Mouse (Mus musculus): ENCODE results near the gene Gm26992.

DNA sequence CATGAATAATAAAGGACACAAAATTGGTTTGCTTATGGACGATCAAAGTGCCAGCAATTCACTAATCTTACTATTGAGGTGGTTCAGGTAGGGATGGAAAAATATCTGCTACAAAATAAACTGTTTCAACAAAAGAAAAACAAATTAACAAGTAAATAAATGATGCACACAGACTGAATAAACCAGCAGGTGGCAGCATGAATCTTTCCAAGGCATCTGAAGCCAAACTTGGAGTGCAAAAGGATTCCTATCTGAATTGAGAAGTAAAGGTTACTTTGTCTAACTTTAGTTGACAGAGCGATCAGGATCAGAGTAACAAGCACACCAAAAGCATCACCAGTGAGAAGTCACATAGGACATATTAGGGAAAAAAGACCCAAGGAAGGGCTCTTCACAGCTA, 62.2 kb downstream of the Gm26992 start:
- TF ChIP-seq CTCF (conservative IDR thresholded peaks at IDR 0.05; ENCODE audit: insufficient read depth, insufficient read length, low read depth, low read length) (no peak), POLR2A (IDR thresholded peaks at IDR 0.05; ENCODE audit: low read depth, low read length) (no peak)
